Mouse (Mus musculus) embryonic facial prominence, embryonic 14.5 days (tissue): ENCODE data around the gene Smpd1. TPM values are rescaled to one million over a fixed set of nuclear protein-coding genes. Genes with fewer than 3 reads are reported as not detected.

Experiments
- polyA plus RNA-seq: library from polyadenylated mRNA; unstranded; fragments of >200 nt; fragmentation: Nextera tagmentation; extraction: Ambion mirVana; gene quantifications from 2 replicates; pipeline ENCODE4 v1.2.1, GENCODE M21; 2014

The Smpd1 gene
- polyA plus RNA-seq, 1 experiment from 2014 or later: 51.8 TPM

Other genes starting within 250 kb of the Smpd1 start
- 0.18 TPM in 2 replicates for gene Olfr689, start 243.2 kb upstream of the Smpd1 start, polyA plus RNA-seq
- not detected in 2 replicates for gene Olfr690, start 220.3 kb upstream of the Smpd1 start, polyA plus RNA-seq
- 0.34 TPM in 1 of 2 replicates, not detected in the other for gene Olfr691, start 212.1 kb upstream of the Smpd1 start, polyA plus RNA-seq
- gene Olfr692, start 186.1 kb upstream of the Smpd1 start, polyA plus RNA-seq: 0.18 and 0.35 TPM in 2 replicates
- gene Gm5901, start 179.3 kb upstream of the Smpd1 start, polyA plus RNA-seq: 0.42 TPM in 1 of 2 replicates, not detected in the other
- gene Fam160a2, start 154.3 kb upstream of the Smpd1 start, polyA plus RNA-seq: 37.6 and 39.0 TPM in 2 replicates
- gene Cnga4, start 149.8 kb upstream of the Smpd1 start, polyA plus RNA-seq: 0.10 and 0.36 TPM in 2 replicates
- gene Cckbr, start 128.6 kb upstream of the Smpd1 start, polyA plus RNA-seq: 0.10 and 0.22 TPM in 2 replicates
- gene Cavin3, start 72.1 kb upstream of the Smpd1 start, polyA plus RNA-seq: 120 and 137 TPM in 2 replicates
- gene Apbb1, start 27.3 kb downstream of the Smpd1 start, polyA plus RNA-seq: 45.6 and 48.2 TPM in 2 replicates
- gene Hpx, start 45.8 kb downstream of the Smpd1 start, polyA plus RNA-seq: 0.38 and 0.40 TPM in 2 replicates
- gene Trim3, start 79.2 kb downstream of the Smpd1 start, polyA plus RNA-seq: 31.2 and 32.8 TPM in 2 replicates
- gene Timm10b, start 85.7 kb downstream of the Smpd1 start, polyA plus RNA-seq: 183 and 216 TPM in 2 replicates
- 100 and 103 TPM in 2 replicates for gene Arfip2, start 86.1 kb downstream of the Smpd1 start, polyA plus RNA-seq
- 38.5 and 40.0 TPM in 2 replicates for gene Gm45799, start 86.2 kb downstream of the Smpd1 start, polyA plus RNA-seq
- gene Dnhd1, start 96.5 kb downstream of the Smpd1 start, polyA plus RNA-seq: 0.45 and 2.3 TPM in 2 replicates
- gene Ilk, start 182.2 kb downstream of the Smpd1 start, polyA plus RNA-seq: 418 and 440 TPM in 2 replicates
- 30.9 and 31.2 TPM in 2 replicates for gene Rrp8, start 183.0 kb downstream of the Smpd1 start, polyA plus RNA-seq
- gene Taf10, start 190.0 kb downstream of the Smpd1 start, polyA plus RNA-seq: 163 and 166 TPM in 2 replicates
- 79.6 and 80.6 TPM in 2 replicates for gene Tpp1, start 197.9 kb downstream of the Smpd1 start, polyA plus RNA-seq
- gene Dchs1, start 233.3 kb downstream of the Smpd1 start, polyA plus RNA-seq: 21.2 and 24.1 TPM in 2 replicates